Mouse (Mus musculus): ENCODE data around the gene Utp14a.

Utp14a gene

GRCm38 (mm10) chrX:48311727-48312126, 55.1 kb downstream of the Utp14a start:
- no peak for DNase-seq (ENCODE audit: low spot score)

- peak; percentile 60 for DNase-seq (ENCODE audit: low spot score)
These were observed 57.9 kb downstream of the Utp14a start for GRCm38 (mm10) chrX:48314530-48315079.

GRCm38 (mm10) chrX:48317444-48317843, 60.8 kb downstream of the Utp14a start:
- no peak for DNase-seq (ENCODE audit: low spot score)

- no peak for DNase-seq (ENCODE audit: low spot score)
These were observed 61.5 kb downstream of the Utp14a start for GRCm38 (mm10) chrX:48318194-48318593.

All from layer of hippocampus, adult 11-12 months (tissue).